Mouse (Mus musculus): ENCODE measurements around the gene Zfp65. TPM values are rescaled to one million over a fixed set of nuclear protein-coding genes. Genes with fewer than 3 reads are reported as not detected.

Gene Zfp65
- total RNA-seq (2014; rRNA removed) (23.5 and 24.1 TPM in 2 replicates), polyA plus RNA-seq (2015; fragmentation: Nextera tagmentation; extraction: Ambion mirVana) (3.0 and 5.6 TPM in 2 replicates)

- Histone ChIP-seq H3K9me3 (ENCODE audit: low read length) (no peaks in the 10 kb centered on the region), H3K27me3 (ENCODE audit: insufficient read depth, low read length) (no peaks in the 10 kb centered on the region), H3K4me2 (ENCODE audit: low read depth) (peak within 1 kb of the TSS; percentile 79), H3K9ac (peak within 1 kb of the TSS; percentile 57), H3K36me3 (ENCODE audit: insufficient read depth) (no peaks in the 10 kb centered on the region), H3K4me3 (ENCODE audit: low read depth, low read length) (peak within 1 kb of the TSS; percentile 63), H3K27ac (ENCODE audit: low read depth, low read length) (no peak within 1 kb of the TSS), H3K4me1 (ENCODE audit: insufficient read depth) (peaks cover 8% of the 10 kb centered on the region)
- DNase-seq (peak; percentile 77), ATAC-seq (peak; percentile 91)
- no peak for TF ChIP-seq CTCF (IDR thresholded peaks at IDR 0.05; ENCODE audit: low read depth)
- 2% methylated on average over 13 of the region's 21 CpGs for WGBS
Measured at GRCm38 (mm10) chr13:67728641-67729318, at the start of gene Zfp65. Gene Zfp65 (minus strand): TSS chr13:67729173.

DNA sequence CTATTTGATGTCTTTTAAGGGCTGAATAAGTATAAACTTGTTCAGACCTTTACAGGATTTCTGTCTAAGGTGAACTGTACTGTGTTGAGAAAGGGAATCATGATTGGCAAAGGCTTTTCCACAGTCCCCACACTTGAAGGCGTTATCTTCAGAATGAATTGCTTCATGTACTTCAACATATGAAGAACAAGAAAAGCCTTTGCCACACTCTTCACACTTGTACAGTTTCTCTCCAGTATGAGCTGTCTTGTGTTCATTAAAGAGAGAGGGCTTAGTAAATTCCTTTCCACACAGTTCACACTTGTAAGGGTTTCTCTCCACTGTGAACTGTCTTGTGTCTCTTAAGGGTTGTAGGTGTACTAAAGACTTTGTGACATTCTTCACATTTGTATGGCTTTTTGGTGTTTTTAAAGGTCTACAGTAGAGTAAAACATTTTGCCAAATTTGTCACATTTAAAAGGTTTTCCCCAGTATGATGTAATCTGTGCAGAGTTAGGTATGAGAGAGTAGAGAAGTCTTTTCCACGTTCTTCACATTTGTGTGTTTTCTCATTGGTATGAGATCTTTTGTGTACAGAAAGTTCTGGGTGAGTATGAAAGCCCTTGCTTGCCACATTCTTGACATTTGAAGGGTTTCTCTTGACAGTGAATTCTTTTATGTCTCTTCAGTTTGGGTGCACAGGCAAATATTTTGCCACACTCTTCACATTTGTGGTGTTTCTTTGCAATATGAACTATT is 34.2 kb upstream of the Zfp65 start:
- Histone ChIP-seq H3K27me3 (ENCODE audit: insufficient read depth, low read length) (no peaks in the 10 kb centered on the region), H3K36me3 (ENCODE audit: insufficient read depth) (no peaks in the 10 kb centered on the region), H3K4me2 (ENCODE audit: low read depth) (no peak overlapping the region), H3K27ac (ENCODE audit: low read depth, low read length) (no peak overlapping the region), H3K4me1 (ENCODE audit: insufficient read depth) (no peaks in the 10 kb centered on the region), H3K4me3 (ENCODE audit: low read depth, low read length) (no peak overlapping the region), H3K9ac (no peak overlapping the region), H3K9me3 (ENCODE audit: low read length) (no peaks in the 10 kb centered on the region)
- WGBS, result 77% methylated on average over 2 of the region's 2 CpGs
- ATAC-seq, result no peak
- no peak for DNase-seq
- TF ChIP-seq CTCF (IDR thresholded peaks at IDR 0.05; ENCODE audit: low read depth), result no peak

DNA sequence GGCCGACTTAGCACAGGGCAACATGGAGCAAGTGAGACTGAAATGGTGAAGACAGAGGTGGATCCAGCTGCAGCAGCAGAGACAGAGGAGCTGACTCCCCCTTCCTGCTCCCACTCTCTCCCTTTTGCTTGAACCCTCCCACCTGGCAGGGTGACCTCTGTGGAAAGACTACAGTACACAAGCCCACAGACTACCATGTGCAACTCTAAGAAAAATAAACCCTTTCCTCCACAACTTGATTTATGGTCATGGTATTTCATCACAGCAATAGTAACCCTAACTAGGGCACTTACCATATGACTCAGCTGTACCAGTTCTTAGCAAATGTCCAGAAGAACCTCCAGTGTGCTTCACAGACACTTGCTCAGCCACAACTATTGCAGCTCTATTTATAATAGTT is 31.0 kb upstream of the Zfp65 start:
- 81% methylated on average over 1 of the region's 1 CpGs for WGBS
- no peak overlapping the region for H3K9ac ChIP-seq
- no peak overlapping the region for H3K4me2 ChIP-seq (ENCODE audit: low read depth)
- no peaks in the 10 kb centered on the region for H3K36me3 ChIP-seq (ENCODE audit: insufficient read depth)
- H3K27ac ChIP-seq (ENCODE audit: low read depth, low read length), result no peak overlapping the region
- H3K4me1 ChIP-seq (ENCODE audit: insufficient read depth), result no peaks in the 10 kb centered on the region
- no peak for DNase-seq
- H3K27me3 ChIP-seq (ENCODE audit: insufficient read depth, low read length), result no peaks in the 10 kb centered on the region
- H3K4me3 ChIP-seq (ENCODE audit: low read depth, low read length), result no peak overlapping the region
- H3K9me3 ChIP-seq (ENCODE audit: low read length), result no peaks in the 10 kb centered on the region
- no peak for ATAC-seq
- no peak for TF ChIP-seq CTCF (IDR thresholded peaks at IDR 0.05; ENCODE audit: low read depth)

GRCm38 (mm10) chr13:67755761-67756160 is 26.8 kb upstream of the Zfp65 start:
- no peaks in the 10 kb centered on the region for H3K27me3 ChIP-seq (ENCODE audit: insufficient read depth, low read length)
- 66% methylated on average over 6 of the region's 6 CpGs for WGBS
- H3K4me3 ChIP-seq (ENCODE audit: low read depth, low read length), result 0 out of 2 replicates have a peak overlapping the region, but pooled peaks have one; percentile 78
- peaks cover 3% of the 10 kb centered on the region; the same call in 1 of the 2 replicates for H3K4me1 ChIP-seq (ENCODE audit: insufficient read depth)
- DNase-seq (peak; percentile 0), ATAC-seq (no peak)
- no peak overlapping the region for H3K27ac ChIP-seq (ENCODE audit: low read depth, low read length)
- TF ChIP-seq CTCF (IDR thresholded peaks at IDR 0.05; ENCODE audit: low read depth), result no peak
- H3K4me2 ChIP-seq (ENCODE audit: low read depth), result peak overlapping the region; percentile 59
- no peak overlapping the region for H3K9ac ChIP-seq
- peaks cover 6% of the 10 kb centered on the region; the same call in 1 of the 2 replicates for H3K36me3 ChIP-seq (ENCODE audit: insufficient read depth)
- no peaks in the 10 kb centered on the region for H3K9me3 ChIP-seq (ENCODE audit: low read length)

GRCm38 (mm10) chr13:67754333-67755306 is 25.6 kb upstream of the Zfp65 start, which contains the start of gene Zfp85:
Gene Zfp85 (minus strand): TSS chr13:67755228.
- Histone ChIP-seq H3K9ac (peak within 1 kb of the TSS; percentile 62), H3K36me3 (ENCODE audit: insufficient read depth) (peaks cover 6% of the 10 kb centered on the region; the same call in 1 of the 2 replicates), H3K4me2 (ENCODE audit: low read depth) (peak within 1 kb of the TSS; percentile 59), H3K4me1 (ENCODE audit: insufficient read depth) (peaks cover 3% of the 10 kb centered on the region; the same call in 1 of the 2 replicates), H3K4me3 (ENCODE audit: low read depth, low read length) (peak within 1 kb of the TSS; percentile 78), H3K27me3 (ENCODE audit: insufficient read depth, low read length) (no peaks in the 10 kb centered on the region), H3K9me3 (ENCODE audit: low read length) (no peaks in the 10 kb centered on the region), H3K27ac (ENCODE audit: low read depth, low read length) (peak within 1 kb of the TSS; percentile 59)
- no peak for TF ChIP-seq CTCF (IDR thresholded peaks at IDR 0.05; ENCODE audit: low read depth)
- DNase-seq, result peak; percentile 74
- 6% methylated on average over 24 of the region's 24 CpGs for WGBS
- ATAC-seq, result peak; percentile 98

DNA sequence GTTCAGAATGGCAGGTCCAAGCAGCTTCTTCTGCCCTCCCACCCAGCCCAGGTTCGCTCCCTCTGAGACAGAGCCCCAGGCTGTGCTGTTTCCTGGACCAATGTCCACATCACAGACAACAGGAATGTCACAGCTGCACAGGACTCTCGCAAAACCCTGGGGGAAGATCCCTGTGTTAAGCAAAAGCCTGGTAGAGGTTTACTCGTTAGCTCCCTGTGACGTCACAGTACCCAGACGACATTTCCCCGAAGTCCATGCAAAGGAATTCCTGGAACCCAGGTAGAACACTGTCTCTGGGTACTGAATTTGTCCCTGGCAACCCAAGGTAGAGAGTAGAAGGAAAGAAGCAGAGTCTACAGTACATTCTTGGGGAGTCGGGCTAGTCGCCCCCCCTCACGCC is 14.9 kb upstream of the Zfp65 start:
- H3K4me2 ChIP-seq (ENCODE audit: low read depth), result no peak overlapping the region
- no peak overlapping the region for H3K4me3 ChIP-seq (ENCODE audit: low read depth, low read length)
- TF ChIP-seq CTCF (IDR thresholded peaks at IDR 0.05; ENCODE audit: low read depth), result no peak
- no peaks in the 10 kb centered on the region for H3K9me3 ChIP-seq (ENCODE audit: low read length)
- no peak overlapping the region for H3K27ac ChIP-seq (ENCODE audit: low read depth, low read length)
- H3K36me3 ChIP-seq (ENCODE audit: insufficient read depth), result peaks cover 10% of the 10 kb centered on the region
- ATAC-seq (no peak), DNase-seq (no peak)
- no peaks in the 10 kb centered on the region for H3K4me1 ChIP-seq (ENCODE audit: insufficient read depth)
- no peaks in the 10 kb centered on the region for H3K27me3 ChIP-seq (ENCODE audit: insufficient read depth, low read length)
- no peak overlapping the region for H3K9ac ChIP-seq
- WGBS, result 92% methylated on average over 9 of the region's 9 CpGs
